Mouse (Mus musculus) C2C12 (cell line): ENCODE measurements at regions not wholly inside any gene's neighbourhood (a gene's known extent, or its start where the extent isn't known, plus 50 kb on each side); places are given as distances from the start of the nearest gene placed in this dataset.

Experiments
- CTCF ChIP-seq: IDR thresholded peaks from one replicate; pipeline ENCODE4 v1.5.1; 2011; ENCODE audit not compliant: control insufficient read depth, insufficient read depth, insufficient read length
- FOSL1 ChIP-seq: IDR thresholded peaks from one replicate; pipeline ENCODE4 v1.8.0; 2011; ENCODE audit warnings: mild to moderate bottlenecking, low read length; ENCODE audit not compliant: poor library complexity, insufficient read depth, severe bottlenecking
- MAX ChIP-seq: IDR thresholded peaks from one replicate; pipeline ENCODE4 v1.6.1; 2011; ENCODE audit warnings: mild to moderate bottlenecking, control low read depth
- MYOG ChIP-seq: IDR thresholded peaks from one replicate; pipeline ENCODE4 v1.6.1; 2011; ENCODE audit not compliant: control insufficient read depth, insufficient read length; ENCODE audit errors: extremely low read depth
- USF1 ChIP-seq: IDR thresholded peaks from one replicate; pipeline ENCODE4 v1.6.1; 2011; ENCODE audit warnings: low read depth, mild to moderate bottlenecking, control low read depth, moderate library complexity

DNA sequence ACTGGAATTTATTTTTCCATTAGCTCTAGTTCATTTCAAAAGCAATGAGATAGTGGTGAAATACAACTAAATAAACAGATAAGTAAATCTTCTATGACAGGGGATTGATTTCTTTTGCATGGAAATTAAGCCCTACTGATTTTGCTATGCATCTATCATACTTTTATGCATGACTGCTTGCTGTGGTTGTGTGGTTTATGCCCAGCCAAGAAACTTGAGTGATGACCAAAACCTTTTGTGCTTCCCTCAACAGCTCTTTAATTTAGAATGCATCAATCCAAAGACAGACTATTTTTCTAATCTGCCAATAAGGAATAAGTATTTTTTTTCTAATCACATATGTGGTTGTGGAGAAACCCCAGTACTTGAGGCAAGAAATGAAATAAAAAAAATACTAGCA lies 303.6 kb downstream of the Col12a1 start:
- TF ChIP-seq CTCF (no peak), USF1 (no peak), FOSL1 (no peak), MAX (no peak), MYOG (no peak)
